Mouse (Mus musculus) frontal cortex, postnatal 10 days (tissue): ENCODE results near the gene Mmp7.

ENCODE experiments used
- DNase-seq, 2 experiments: peaks; one replicate each; pipeline ENCODE4 v3.0.0; 2022; ENCODE audit warnings: low spot score in 2 of 2, mixed read lengths in 1 of 2

Mmp7 gene

GRCm38 (mm10) chr9:7744156-7744555 is 52.3 kb downstream of the Mmp7 start:
- no peak for DNase-seq

GRCm38 (mm10) chr9:7748881-7749280 is 57.0 kb downstream of the Mmp7 start:
- DNase-seq = no peak
